8 mouse cellular contexts compared by ENCODE assay signal in the genomic region with DNA sequence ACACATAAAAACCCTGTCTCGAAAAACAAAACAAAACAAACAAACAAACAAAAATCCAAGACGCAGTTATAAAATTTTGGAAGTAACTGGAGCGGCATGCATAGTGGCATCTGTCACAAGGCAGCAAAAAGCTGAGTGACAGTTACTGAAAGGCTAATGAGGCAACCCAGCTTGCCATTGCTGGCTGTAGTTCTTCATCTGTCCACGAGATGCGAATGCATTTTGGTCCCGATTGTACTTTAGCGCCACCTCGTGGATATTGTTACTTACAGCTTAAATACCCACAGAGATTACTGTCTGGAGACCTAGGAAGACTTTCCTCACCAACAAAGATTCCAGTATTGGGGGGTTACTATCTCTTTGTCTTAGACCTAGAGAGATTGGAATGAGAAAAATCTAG. TPM values are rescaled to one million over a fixed set of nuclear protein-coding genes. Genes with fewer than 3 reads are reported as not detected.
DNase-seq lines count a peak whose midpoint lies in the region; ATAC-seq lines count a peak whose summit lies in the region.

No protein-coding gene starts in this region.

- intact Hi-C loops in heart, postnatal 10 days (cut with DNase I), result no loop called here

- ATAC-seq in hindbrain, embryonic 14.5 days (ENCODE audit: low FRiP score), result 0 out of 2 replicates have a peak, but pooled peaks have one; percentile 4
- ATAC-seq in hindbrain, embryonic 16.5 days, result no peak
- 0 out of 2 replicates have a peak, but pooled peaks have one; percentile 13 for ATAC-seq in midbrain, embryonic 14.5 days (ENCODE audit: low FRiP score, low TSS enrichment)

- H3K9me3 ChIP-seq in hindbrain, embryonic 14.5 days (ENCODE audit: control insufficient read depth, low read length), result no peaks in the 10 kb centered on the region
- H3K9me3 ChIP-seq in hindbrain, embryonic 16.5 days (ENCODE audit: control insufficient read depth, low read length), result no peaks in the 10 kb centered on the region
- no peaks in the 10 kb centered on the region for H3K9me3 ChIP-seq in midbrain, embryonic 14.5 days (ENCODE audit: control insufficient read depth, low read length)

- peak; percentile 95 for DNase-seq in hindbrain, embryonic 14.5 days (ENCODE audit: low spot score)
- DNase-seq in adrenal gland, adult 2 months, result peak; percentile 74
- DNase-seq in embryo, embryonic 11 days, result peak; percentile 97
- DNase-seq in heart, postnatal 10 days, result peak; percentile 82 to 90
- peak; percentile 68 to 76 for DNase-seq in layer of hippocampus, postnatal 10 days (ENCODE audit: low spot score in 2 of 2)
- DNase-seq in midbrain, embryonic 14.5 days, result peak; percentile 96
- DNase-seq in spleen, postnatal 4 days (ENCODE audit: low spot score in 2 of 2), result peak; percentile 74 to 81

- H3K4me2 ChIP-seq in hindbrain, embryonic 14.5 days (replicated peaks), result no peak overlapping the region
- H3K4me2 ChIP-seq in hindbrain, embryonic 16.5 days (ENCODE audit: low read length), result no peak overlapping the region
- H3K4me2 ChIP-seq in midbrain, embryonic 14.5 days (ENCODE audit: low read length), result no peak overlapping the region

- H3K4me1 ChIP-seq in hindbrain, embryonic 14.5 days (replicated peaks; ENCODE audit: control insufficient read depth, insufficient read depth, low read length), result peaks cover 11% of the 10 kb centered on the region
- peaks cover 13% of the 10 kb centered on the region for H3K4me1 ChIP-seq in hindbrain, embryonic 16.5 days (ENCODE audit: control insufficient read depth, insufficient read depth, low read depth, low read length)
- H3K4me1 ChIP-seq in midbrain, embryonic 14.5 days (ENCODE audit: control insufficient read depth, insufficient read depth, low read length), result peaks cover 8% of the 10 kb centered on the region

- H3K4me3 ChIP-seq in hindbrain, embryonic 14.5 days (replicated peaks; ENCODE audit: low read length), result no peak overlapping the region
- no peak overlapping the region for H3K4me3 ChIP-seq in hindbrain, embryonic 16.5 days (ENCODE audit: low read length)
- no peak overlapping the region for H3K4me3 ChIP-seq in midbrain, embryonic 14.5 days (replicated peaks; ENCODE audit: low read depth, low read length)

- 18% methylated on average over 8 of the region's 8 CpGs for WGBS in hindbrain, embryonic 14.5 days
- 14% methylated on average over 8 of the region's 8 CpGs for WGBS in hindbrain, embryonic 16.5 days
- WGBS in midbrain, embryonic 14.5 days, result 19% methylated on average over 8 of the region's 8 CpGs

- H3K27ac ChIP-seq in hindbrain, embryonic 14.5 days, result no peak overlapping the region
- no peak overlapping the region for H3K27ac ChIP-seq in hindbrain, embryonic 16.5 days (ENCODE audit: low read depth, low read length)
- no peak overlapping the region for H3K27ac ChIP-seq in midbrain, embryonic 14.5 days (replicated peaks; ENCODE audit: low read depth, low read length)

- H3K9ac ChIP-seq in hindbrain, embryonic 14.5 days, result no peak overlapping the region
- no peak overlapping the region for H3K9ac ChIP-seq in hindbrain, embryonic 16.5 days (ENCODE audit: low read depth, low read length)
- H3K9ac ChIP-seq in midbrain, embryonic 14.5 days (replicated peaks; ENCODE audit: low read length), result no peak overlapping the region

- H3K36me3 ChIP-seq in hindbrain, embryonic 14.5 days (replicated peaks; ENCODE audit: control insufficient read depth, insufficient read depth), result peaks cover 11% of the 10 kb centered on the region; the same call in 1 of the 2 replicates
- no peaks in the 10 kb centered on the region for H3K36me3 ChIP-seq in hindbrain, embryonic 16.5 days (ENCODE audit: control insufficient read depth, insufficient read depth, low read length)
- 0 out of 2 replicates have a peak, but pooled peaks cover 1% of the 10 kb centered on the region for H3K36me3 ChIP-seq in midbrain, embryonic 14.5 days (ENCODE audit: control insufficient read depth, insufficient read depth, low read length)

- no peaks in the 10 kb centered on the region for H3K27me3 ChIP-seq in hindbrain, embryonic 14.5 days (ENCODE audit: control insufficient read depth, insufficient read depth, low read length)
- H3K27me3 ChIP-seq in hindbrain, embryonic 16.5 days (replicated peaks; ENCODE audit: control insufficient read depth, insufficient read depth, low read length), result no peaks in the 10 kb centered on the region
- H3K27me3 ChIP-seq in midbrain, embryonic 14.5 days (ENCODE audit: control insufficient read depth, insufficient read depth, low read length), result no peaks in the 10 kb centered on the region

RNA-seq across cellular contexts. Expression of a gene that starts 1.2 kb away (rescaled TPM):
- 71.3 and 77.7 TPM in 2 replicates for polyA plus RNA-seq in hindbrain, embryonic 14.5 days (2014; fragmentation: Nextera tagmentation; extraction: Ambion mirVana)
- polyA plus RNA-seq in hindbrain, embryonic 16.5 days (2015; fragmentation: Nextera tagmentation; extraction: Ambion mirVana), result 68.2 and 81.9 TPM in 2 replicates
- 10 to 100 TPM; 94.2 to 94.9 TPM for total RNA-seq in adrenal gland, adult 2 months (2021)
- 33.0 and 43.5 TPM in 2 replicates for polyA plus RNA-seq in adrenal gland, adult 2 months (2012; rRNA removed)
- 10 to 100 TPM; 58.0 to 59.9 TPM for total RNA-seq in heart, postnatal 10 days (2021)
- 10 to 100 TPM; 55.4 to 62.4 TPM for total RNA-seq in layer of hippocampus, postnatal 10 days (2021)
- 61.0 and 69.9 TPM in 2 replicates for polyA plus RNA-seq in midbrain, embryonic 14.5 days (2014; fragmentation: Nextera tagmentation; extraction: Ambion mirVana)

RNA-seq across cellular contexts. Expression of a gene that starts 26.2 kb away (rescaled TPM):
- polyA plus RNA-seq in hindbrain, embryonic 14.5 days (2014; fragmentation: Nextera tagmentation; extraction: Ambion mirVana), result 4.8 and 6.7 TPM in 2 replicates
- 4.0 and 6.3 TPM in 2 replicates for polyA plus RNA-seq in hindbrain, embryonic 16.5 days (2015; fragmentation: Nextera tagmentation; extraction: Ambion mirVana)
- 1 to 10 TPM; 8.9 to 9.6 TPM for total RNA-seq in adrenal gland, adult 2 months (2021)
- polyA plus RNA-seq in adrenal gland, adult 2 months (2012; rRNA removed), result 15.2 and 16.7 TPM in 2 replicates
- 1 to 10 TPM; 5.4 to 7.6 TPM for total RNA-seq in heart, postnatal 10 days (2021)
- total RNA-seq in layer of hippocampus, postnatal 10 days (2021), result 1 to 10 TPM; 6.2 to 7.5 TPM
- 4.9 and 5.6 TPM in 2 replicates for polyA plus RNA-seq in midbrain, embryonic 14.5 days (2014; fragmentation: Nextera tagmentation; extraction: Ambion mirVana)

RNA-seq across cellular contexts. Expression of a gene that starts 45.4 kb away (rescaled TPM):
- polyA plus RNA-seq in hindbrain, embryonic 14.5 days (2014; fragmentation: Nextera tagmentation; extraction: Ambion mirVana), result 0.08 and 0.38 TPM in 2 replicates
- polyA plus RNA-seq in hindbrain, embryonic 16.5 days (2015; fragmentation: Nextera tagmentation; extraction: Ambion mirVana), result 0.40 TPM in 1 of 2 replicates, not detected in the other
- total RNA-seq in adrenal gland, adult 2 months (2021), result 1 to 10 TPM in 1 of 2 experiments, under 1 TPM in 1; 0.43 to 1.6 TPM
- polyA plus RNA-seq in adrenal gland, adult 2 months (2012; rRNA removed), result not detected in 2 replicates
- total RNA-seq in heart, postnatal 10 days (2021), result under 1 TPM in 1 of 2 experiments, not detected in 1; 0.24 TPM
- total RNA-seq in layer of hippocampus, postnatal 10 days (2021), result under 1 TPM; 0.34 to 0.47 TPM
- polyA plus RNA-seq in midbrain, embryonic 14.5 days (2014; fragmentation: Nextera tagmentation; extraction: Ambion mirVana), result 0.18 and 0.19 TPM in 2 replicates
